Mouse (Mus musculus): ENCODE measurements at regions not wholly inside any gene's neighbourhood (a gene's known extent, or its start where the extent isn't known, plus 50 kb on each side); places are given as distances from the start of the nearest gene placed in this dataset.
"Not testable (repeated sequence)": the region's sequence is repeated elsewhere in the genome, so short reads cannot be mapped to it uniquely, and the experiment has no call there.

- no peak for ATAC-seq (ENCODE audit: insufficient number of reproducible peaks, low FRiP score, low TSS enrichment)
These were observed 1878.9 kb upstream of the Flrt2 start for GRCm38 (mm10) chr12:93812963-93813733.

GRCm38 (mm10) chr12:93850944-93851520, 1841.0 kb upstream of the Flrt2 start:
- no peak for ATAC-seq (ENCODE audit: insufficient number of reproducible peaks, low FRiP score, low TSS enrichment)

DNA sequence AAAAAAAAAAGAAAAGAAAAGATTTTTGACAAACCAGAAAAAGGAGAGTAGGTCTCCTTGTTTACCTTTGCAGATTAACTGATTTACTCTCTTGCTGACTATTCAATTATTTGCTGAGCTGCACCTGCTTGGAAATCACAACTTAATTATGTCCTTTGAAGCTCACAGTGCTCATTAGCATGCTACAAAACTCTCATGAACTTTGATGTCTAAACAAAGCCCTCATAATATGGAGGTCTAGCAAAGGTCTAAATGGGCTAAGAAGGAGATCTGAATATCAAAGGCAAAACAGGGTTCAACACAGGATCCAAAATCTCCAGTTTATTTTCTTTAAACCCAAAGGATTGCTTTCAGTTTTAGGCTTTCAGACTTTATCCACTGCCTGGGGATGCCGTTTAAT, 1840.4 kb upstream of the Flrt2 start:
- no peak for ATAC-seq (ENCODE audit: insufficient number of reproducible peaks, low FRiP score, low TSS enrichment)

DNA sequence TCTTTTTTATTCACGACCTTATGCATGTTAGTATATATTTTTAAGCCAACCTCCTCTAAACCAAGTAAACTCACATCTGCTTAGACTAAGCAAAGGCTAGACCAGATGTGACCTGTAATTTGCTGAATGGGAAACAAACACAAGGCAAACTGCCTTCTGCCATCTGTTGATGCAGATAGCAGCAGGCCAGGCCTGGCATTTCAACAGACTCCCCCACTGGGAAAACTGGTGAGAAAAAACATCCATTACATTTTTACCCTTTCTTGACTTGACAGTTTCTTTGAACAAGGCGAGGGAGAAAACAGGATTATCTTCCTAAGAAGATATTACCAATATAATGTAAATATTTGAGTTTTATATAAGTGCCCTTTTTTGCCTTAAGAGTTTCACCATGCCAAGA, 1806.1 kb upstream of the Flrt2 start:
- no peak for ATAC-seq (ENCODE audit: insufficient number of reproducible peaks, low FRiP score, low TSS enrichment)

GRCm38 (mm10) chr12:93890109-93890508, 1801.9 kb upstream of the Flrt2 start:
- no peak for ATAC-seq (ENCODE audit: insufficient number of reproducible peaks, low FRiP score, low TSS enrichment)

- ATAC-seq (ENCODE audit: insufficient number of reproducible peaks, low FRiP score, low TSS enrichment), result peak; percentile 78
These were observed 1763.3 kb upstream of the Flrt2 start for GRCm38 (mm10) chr12:93928541-93929238.

DNA sequence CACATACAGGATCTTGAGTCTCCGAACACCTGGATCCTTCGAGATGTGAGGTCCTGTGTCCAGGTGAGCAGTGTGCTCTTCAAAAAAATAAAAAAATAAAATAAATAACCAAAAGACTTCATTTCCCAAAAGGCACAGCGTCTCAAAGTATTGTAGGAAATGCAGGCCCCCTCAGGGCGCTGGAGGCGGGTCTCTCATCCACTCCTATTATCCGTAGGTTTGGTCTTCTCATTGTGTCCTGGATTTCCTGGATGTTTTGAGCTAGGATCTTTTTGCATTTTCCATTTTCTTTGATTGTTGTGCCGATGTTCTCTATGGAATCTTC, 1762.8 kb upstream of the Flrt2 start:
- ATAC-seq (ENCODE audit: insufficient number of reproducible peaks, low FRiP score, low TSS enrichment), result not testable (repeated sequence)

- ATAC-seq (ENCODE audit: insufficient number of reproducible peaks, low FRiP score, low TSS enrichment), result not testable (repeated sequence)
These were observed 1761.8 kb upstream of the Flrt2 start for GRCm38 (mm10) chr12:93930242-93930641.

- no peak for ATAC-seq (ENCODE audit: insufficient number of reproducible peaks, low FRiP score, low TSS enrichment)
These were observed 1731.2 kb upstream of the Flrt2 start for GRCm38 (mm10) chr12:93960869-93961268.

DNA sequence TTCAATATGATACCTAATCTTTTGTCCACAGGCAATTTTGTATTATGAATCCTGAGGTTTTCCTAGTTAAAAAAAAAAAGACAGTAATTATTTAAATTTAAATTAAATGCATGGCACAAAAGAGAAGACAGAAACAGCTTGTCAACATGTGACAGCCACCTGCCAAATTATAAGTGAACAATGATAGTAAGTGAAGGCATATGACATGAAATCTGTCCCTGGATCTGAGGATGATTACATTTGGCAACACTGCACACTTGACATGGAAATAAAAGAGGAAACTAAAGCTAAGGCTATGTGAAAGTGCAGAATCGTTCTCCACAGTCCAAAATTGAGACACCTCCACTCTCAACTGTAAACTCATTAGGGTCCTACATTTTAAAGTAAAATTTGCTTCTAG, 1710.7 kb upstream of the Flrt2 start:
- ATAC-seq (ENCODE audit: insufficient number of reproducible peaks, low FRiP score, low TSS enrichment), result no peak

DNA sequence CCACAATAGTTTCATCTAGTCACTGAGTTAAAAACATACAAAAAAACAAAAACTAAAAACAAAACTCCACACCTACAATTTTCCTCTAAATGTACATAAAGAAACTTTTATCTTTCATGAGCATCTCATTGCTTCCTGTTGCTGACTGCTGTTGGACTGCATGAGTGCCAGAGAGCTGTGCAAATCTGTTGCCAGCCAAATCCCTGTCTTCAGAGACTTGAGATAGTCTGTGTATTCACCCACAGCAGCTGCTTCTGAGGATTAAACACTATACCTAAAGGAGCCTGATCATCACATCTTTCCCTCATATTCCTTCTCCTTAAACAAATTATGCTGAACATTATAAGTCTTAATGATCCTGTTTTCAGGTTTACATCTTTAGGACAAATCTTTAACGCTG, 1700.5 kb upstream of the Flrt2 start:
- no peak for ATAC-seq (ENCODE audit: insufficient number of reproducible peaks, low FRiP score, low TSS enrichment)

- no peak for ATAC-seq (ENCODE audit: insufficient number of reproducible peaks, low FRiP score, low TSS enrichment)
These were observed 1698.2 kb upstream of the Flrt2 start for GRCm38 (mm10) chr12:93993875-93994274.

- ATAC-seq (ENCODE audit: insufficient number of reproducible peaks, low FRiP score, low TSS enrichment), result no peak
These were observed 1676.1 kb upstream of the Flrt2 start for GRCm38 (mm10) chr12:94015946-94016345.

GRCm38 (mm10) chr12:94031364-94031763, 1660.7 kb upstream of the Flrt2 start:
- no peak for ATAC-seq (ENCODE audit: insufficient number of reproducible peaks, low FRiP score, low TSS enrichment)

GRCm38 (mm10) chr12:94047972-94048371, 1644.1 kb upstream of the Flrt2 start:
- ATAC-seq (ENCODE audit: insufficient number of reproducible peaks, low FRiP score, low TSS enrichment), result no peak

DNA sequence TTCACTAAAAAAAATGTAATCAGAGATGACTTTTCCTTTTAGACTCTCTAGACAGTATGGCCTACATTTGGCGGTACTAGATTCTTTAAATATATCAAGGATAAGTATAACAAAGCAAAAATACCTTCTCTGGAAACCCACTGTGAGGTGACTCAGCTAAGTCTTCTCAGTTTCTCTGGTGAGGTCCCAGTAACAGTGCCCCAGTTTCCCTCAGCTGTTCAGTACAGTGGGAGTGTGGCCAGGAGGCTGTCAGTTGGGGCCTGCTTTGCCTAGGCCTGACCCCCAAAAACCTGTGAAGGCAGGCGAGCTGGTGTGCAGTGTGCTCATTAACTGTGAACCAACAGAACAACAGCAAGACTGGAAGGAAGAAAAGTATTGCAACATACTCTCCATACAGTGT, 1634.3 kb upstream of the Flrt2 start:
- no peak for ATAC-seq (ENCODE audit: insufficient number of reproducible peaks, low FRiP score, low TSS enrichment)

GRCm38 (mm10) chr12:94059641-94060040, 1632.4 kb upstream of the Flrt2 start:
- ATAC-seq (ENCODE audit: insufficient number of reproducible peaks, low FRiP score, low TSS enrichment), result no peak

GRCm38 (mm10) chr12:94060336-94060735, 1631.7 kb upstream of the Flrt2 start:
- ATAC-seq (ENCODE audit: insufficient number of reproducible peaks, low FRiP score, low TSS enrichment), result no peak

GRCm38 (mm10) chr12:94066444-94067152, 1625.4 kb upstream of the Flrt2 start:
- no peak for ATAC-seq (ENCODE audit: insufficient number of reproducible peaks, low FRiP score, low TSS enrichment)

DNA sequence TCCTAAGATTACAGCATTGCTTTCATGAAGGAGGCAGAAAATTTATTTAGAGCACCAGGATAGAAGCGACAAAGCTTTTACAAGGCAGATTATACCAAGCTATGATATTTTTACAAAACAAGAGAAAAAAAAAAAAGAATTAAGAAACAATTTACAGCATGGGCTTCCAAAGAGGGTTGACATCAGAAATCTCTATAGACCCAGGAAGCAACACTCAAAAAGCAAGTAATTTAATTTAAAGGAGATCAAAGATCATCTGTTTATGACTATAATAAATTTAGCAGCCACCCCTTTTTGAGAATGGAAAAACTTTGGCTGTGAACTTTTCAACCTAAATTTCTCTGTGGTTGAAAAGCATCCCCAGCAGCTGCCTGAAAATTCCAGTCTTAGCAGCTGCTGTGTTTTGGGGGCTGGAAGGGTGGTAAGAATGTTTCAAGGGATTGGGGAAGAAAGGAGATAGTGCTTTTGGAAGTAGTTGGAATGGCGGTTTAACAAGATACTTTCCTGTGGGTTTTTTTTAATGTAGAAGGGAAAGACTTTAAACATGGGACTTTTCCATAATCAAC, 1621.0 kb upstream of the Flrt2 start:
- no peak for ATAC-seq (ENCODE audit: insufficient number of reproducible peaks, low FRiP score, low TSS enrichment)

Measured in cerebellum, adult (tissue).